ENCODE assay signal across 25 mouse cellular contexts in the genomic region with DNA sequence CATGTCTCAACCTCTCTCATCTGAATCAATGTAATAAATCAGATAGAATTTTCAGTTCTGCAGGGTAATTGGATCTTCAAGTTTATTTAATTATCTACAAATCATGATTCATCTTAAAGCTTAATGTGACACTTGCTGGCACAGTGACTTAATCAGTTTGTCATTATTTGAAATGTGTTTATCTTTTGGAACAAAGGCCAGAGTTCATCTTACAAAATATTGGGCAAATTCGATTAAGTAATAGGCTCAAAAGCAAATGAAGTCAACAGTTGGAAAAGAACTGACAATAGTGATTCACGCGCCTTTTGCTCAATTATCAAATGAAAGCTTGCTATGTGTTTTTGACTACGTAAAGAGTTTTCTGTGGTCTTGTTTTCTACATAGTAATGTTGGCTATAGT.
DNase-seq lines count a peak whose midpoint lies in the region; ATAC-seq and TF ChIP-seq lines count a peak whose summit lies in the region.
"Had no signal": no experiment of that assay in that cellular context is flagged by ENCODE, and none has a peak within 500 bp of the region (broad histone marks: within the 10 kb centered on the region; RNA-seq: fewer than 3 reads in every experiment).

No protein-coding gene starts in this region.

- no peak overlapping the region for H3K27ac ChIP-seq in liver, adult 2 months (replicated peaks; ENCODE audit: insufficient read depth, low read depth, low read length)
- no peak overlapping the region for H3K27ac ChIP-seq in liver, embryonic 12.5 days

- no peaks in the 10 kb centered on the region for H3K9me3 ChIP-seq in liver, embryonic 12.5 days (replicated peaks)

- no peak overlapping the region for H3K4me2 ChIP-seq in liver, embryonic 12.5 days

- peaks cover 4% of the 10 kb centered on the region; the same call in 1 of the 2 replicates for H3K4me1 ChIP-seq in liver, adult 2 months (ENCODE audit: control insufficient read depth, insufficient read depth, low read length)
- H3K4me1 ChIP-seq in liver, embryonic 12.5 days = no peaks in the 10 kb centered on the region

- H3K27me3 ChIP-seq in liver, adult 2 months (ENCODE audit: control insufficient read depth, insufficient read depth, low read length) = no peaks in the 10 kb centered on the region
- H3K27me3 ChIP-seq in liver, embryonic 12.5 days (replicated peaks) = no peaks in the 10 kb centered on the region
- H3K27me3 ChIP-seq: CH12.LX, Patski had no signal

- 27% methylated on average over 4 of the region's 4 CpGs for WGBS in liver, adult 2 months
- WGBS in liver, embryonic 12.5 days (ENCODE audit: insufficient replicate concordance) = 65% methylated on average over 4 of the region's 4 CpGs

- TF ChIP-seq POLR2A in liver, adult 2 months (IDR thresholded peaks at IDR 0.05; ENCODE audit: extremely low read depth, insufficient read depth, low read length) = no peak

- H3K4me3 ChIP-seq in liver, adult 2 months (ENCODE audit: insufficient read depth, low read depth, low read length) = no peak overlapping the region
- no peak overlapping the region for H3K4me3 ChIP-seq in liver, embryonic 12.5 days

- TF ChIP-seq CTCF in liver, adult 2 months (IDR thresholded peaks at IDR 0.05; ENCODE audit: low read depth, low read length) = no peak

- H3K9ac ChIP-seq in liver, adult 2 months (ENCODE audit: low read depth, low read length) = no peak overlapping the region
- no peak overlapping the region for H3K9ac ChIP-seq in liver, embryonic 12.5 days

- no peaks in the 10 kb centered on the region for H3K79me2 ChIP-seq in liver, adult 2 months (ENCODE audit: control insufficient read depth, insufficient read depth, low read length)

- peak; percentile 94 for DNase-seq in liver, adult 2 months (ENCODE audit: extremely low read depth, low read depth, low spot score)
- DNase-seq in MN1 (ENCODE audit: low spot score) (peak; percentile 9), NIH3T3 (ENCODE audit: low read depth) (peak; percentile 9), adipocyte (ENCODE audit: low spot score) (peak; percentile 53)
- no peak for DNase-seq in urinary bladder, postnatal 10 days (ENCODE audit: low spot score)
- no peak for DNase-seq in thymus, postnatal 36 days
- DNase-seq: adrenal gland, adult 2 months; adrenal gland, adult 8-10 months; adrenal gland, postnatal 10 days; adrenal gland, postnatal 14 days; adrenal gland, postnatal 25 days; adrenal gland, postnatal 36 days; B cell, adult 2 months; cerebellum, adult 11 months; cerebellum, adult 11-12 months; cerebellum, adult 18-20 months; cerebellum, adult 2 months; cerebellum, adult 8-10 months had no signal

- no peak for ATAC-seq in liver, embryonic 12.5 days
- no peak for ATAC-seq in frontal cortex, adult (ENCODE audit: low TSS enrichment)
- ATAC-seq: activated CD4-positive, CD25-positive, alpha-beta regulatory T cell, adult 4 months; CD4-positive, CD25-positive, alpha-beta regulatory T cell, adult 4 months; Patski had no signal

- H3K36me3 ChIP-seq in liver, adult 2 months (ENCODE audit: control insufficient read depth, insufficient read depth, low read length) = no peaks in the 10 kb centered on the region
- no peaks in the 10 kb centered on the region for H3K36me3 ChIP-seq in liver, embryonic 12.5 days
- H3K36me3 ChIP-seq: G1E had no signal

Comparison
In these comparisons a context has a peak if more than half of its experiments do, and no peak if none do; other contexts are left out.
1. DNase-seq: peak in liver, adult 2 months (single experiment), MN1 (single experiment), NIH3T3 (single experiment) and adipocyte (single experiment); none in urinary bladder, postnatal 10 days (single experiment) and thymus, postnatal 36 days (0 of 2).